Mouse (Mus musculus) kidney, adult 18-20 months (tissue): ENCODE results near the gene Dnajb12.

Experiments
- DNase-seq: peaks from one replicate; pipeline ENCODE4 v3.0.0; 2021

Gene Dnajb12

GRCm38 (mm10) chr10:59898180-59898778 is 18.9 kb downstream of the Dnajb12 start:
- no peak for DNase-seq

- no peak for DNase-seq
Measured at GRCm38 (mm10) chr10:59898935-59899334, 19.6 kb downstream of the Dnajb12 start.

DNA sequence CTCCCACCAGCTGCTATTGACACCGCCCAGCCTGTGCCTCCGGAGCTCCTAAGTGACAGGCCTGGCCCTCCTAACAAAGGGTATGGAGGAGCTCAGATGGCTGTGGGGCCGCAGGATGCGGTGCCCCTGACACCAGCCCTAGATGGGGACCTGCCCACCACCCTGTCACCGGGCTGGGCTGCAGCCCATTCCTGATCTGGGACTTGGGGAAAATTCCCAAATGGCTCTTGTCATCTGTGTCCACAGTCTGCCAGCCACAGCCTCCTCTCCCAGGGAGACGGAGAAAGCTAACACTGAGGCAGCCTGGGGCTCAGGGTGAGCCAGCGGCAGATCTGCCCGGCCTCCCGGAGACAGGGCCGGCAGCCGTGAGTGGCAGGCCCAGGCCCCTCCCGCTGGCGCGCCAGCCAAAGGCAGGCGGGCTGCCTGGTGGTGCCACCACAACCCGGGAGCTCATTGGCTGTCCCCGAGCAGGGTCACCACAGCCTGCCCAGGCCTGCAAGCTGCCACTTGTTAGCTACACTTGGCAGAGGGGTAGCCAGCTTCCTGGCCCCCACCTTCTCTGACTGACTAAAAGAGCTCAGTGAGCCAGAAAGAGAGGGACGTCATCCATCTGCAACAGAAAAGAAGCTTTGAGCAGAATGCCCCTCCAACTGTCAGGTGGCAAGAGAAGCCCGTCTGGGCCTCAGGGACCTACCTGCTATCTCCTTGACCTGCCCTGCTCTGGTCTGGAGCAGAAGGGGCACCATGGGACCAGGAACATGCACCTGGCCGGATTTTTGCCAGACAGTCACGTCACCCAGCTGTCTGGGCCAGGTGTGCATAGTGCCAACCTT is 20.2 kb downstream of the Dnajb12 start:
- DNase-seq, result peak; percentile 87

- DNase-seq, result no peak
Measured at GRCm38 (mm10) chr10:59900174-59900435, 20.7 kb downstream of the Dnajb12 start.

DNA sequence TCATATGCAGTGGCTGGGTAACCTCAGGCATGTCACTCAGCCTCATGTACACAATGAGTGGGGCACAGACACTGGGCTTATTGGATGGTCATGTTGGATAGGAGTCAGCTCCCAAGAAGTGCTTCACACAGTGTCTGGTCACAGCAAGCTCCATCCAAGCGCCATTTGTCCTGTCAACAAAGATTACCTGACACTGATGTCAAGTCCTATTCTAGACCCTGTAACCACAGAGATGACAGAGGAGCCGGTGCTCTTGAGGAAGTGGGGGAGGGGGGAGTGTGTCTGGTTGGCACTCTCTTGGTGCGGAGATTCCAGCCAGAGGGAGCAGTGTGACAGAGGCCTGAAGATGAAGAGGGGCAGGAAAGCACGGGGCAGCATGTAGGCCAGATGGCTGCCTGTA is 21.6 kb downstream of the Dnajb12 start:
- DNase-seq, result no peak

GRCm38 (mm10) chr10:59901463-59901862 is 22.1 kb downstream of the Dnajb12 start:
- no peak for DNase-seq

- DNase-seq, result no peak
Measured at GRCm38 (mm10) chr10:59901986-59902605, 22.7 kb downstream of the Dnajb12 start.

GRCm38 (mm10) chr10:59902606-59902990 is 23.2 kb downstream of the Dnajb12 start:
- no peak for DNase-seq

GRCm38 (mm10) chr10:59903170-59903569 is 23.8 kb downstream of the Dnajb12 start:
- DNase-seq, result no peak

- DNase-seq, result no peak
Measured at GRCm38 (mm10) chr10:59907080-59907609, 27.8 kb downstream of the Dnajb12 start.

DNA sequence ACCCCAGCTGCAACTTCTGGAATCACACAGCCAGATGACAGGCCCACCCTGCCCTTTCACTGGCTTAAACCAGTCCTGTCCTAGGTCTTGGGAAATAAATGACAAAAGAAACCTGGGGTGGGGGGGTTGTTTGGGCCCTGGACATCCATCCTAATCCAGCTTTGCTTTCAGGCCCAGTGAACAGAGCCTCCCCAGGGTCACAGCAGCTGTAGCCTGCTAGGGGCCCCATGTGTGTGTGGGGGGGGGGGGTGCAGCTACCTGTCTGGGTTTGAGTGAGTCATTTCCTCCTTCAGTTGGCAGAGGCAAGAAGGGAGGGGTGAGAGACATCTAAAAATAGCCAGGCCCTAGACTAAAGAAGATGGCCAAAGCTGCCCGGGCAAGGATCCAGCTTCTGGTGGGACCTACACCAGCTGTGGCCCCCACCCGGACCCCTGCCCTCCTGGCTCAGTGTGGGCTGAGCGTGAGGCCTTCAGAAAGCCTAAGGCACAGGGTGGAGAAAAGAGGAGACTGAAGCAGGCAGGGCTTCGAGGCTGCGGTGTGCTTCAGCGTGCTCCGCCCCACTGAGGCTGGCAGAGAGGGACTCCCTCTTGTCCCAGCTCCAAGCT is 28.4 kb downstream of the Dnajb12 start:
- no peak for DNase-seq

DNA sequence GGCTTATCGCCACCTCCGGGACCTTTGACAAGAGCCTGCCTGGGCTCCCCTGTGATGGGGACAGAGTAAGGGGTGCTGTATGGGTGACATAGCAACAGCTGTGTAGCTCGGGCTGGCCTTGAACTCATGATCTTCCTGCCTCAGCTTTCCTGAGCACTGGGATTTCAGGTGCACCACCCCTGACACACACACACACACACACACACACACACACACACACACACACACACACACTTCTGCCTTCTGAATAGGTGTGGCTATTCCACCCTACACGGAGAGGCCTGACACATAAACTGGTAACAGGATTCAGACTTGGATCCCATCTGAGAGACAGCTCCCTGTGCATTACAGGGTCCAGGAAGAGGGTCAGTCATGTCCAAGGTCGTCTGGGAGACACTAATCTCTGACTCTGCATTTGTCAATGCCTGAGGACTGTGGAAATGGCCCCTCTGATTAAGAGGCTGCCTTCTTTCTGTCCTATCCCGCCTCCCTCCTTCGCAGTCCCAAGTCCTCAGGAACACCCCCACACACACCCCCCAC is 29.5 kb downstream of the Dnajb12 start:
- no peak for DNase-seq

- DNase-seq, result peak; percentile 60
Measured at GRCm38 (mm10) chr10:59909357-59909847, 30.0 kb downstream of the Dnajb12 start.

DNA sequence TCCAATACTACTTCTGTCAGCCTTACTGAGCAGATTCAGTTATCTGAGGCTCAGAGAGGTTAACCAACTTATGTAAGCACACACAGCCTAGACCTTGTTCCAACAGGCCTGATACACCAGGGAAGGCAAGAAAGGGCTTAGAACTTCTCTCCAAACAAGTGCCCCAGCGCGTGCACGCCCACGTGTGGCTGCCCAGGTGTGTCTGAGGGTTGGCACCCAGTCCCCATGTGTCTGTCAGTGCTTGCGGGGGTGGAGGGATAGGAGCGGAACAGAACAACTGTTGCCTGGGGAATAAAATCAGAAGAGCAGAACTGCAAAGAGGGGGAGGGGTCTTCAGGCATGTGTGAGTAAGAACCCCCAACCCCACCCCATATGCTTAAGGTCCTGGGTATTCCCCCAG is 31.7 kb downstream of the Dnajb12 start:
- DNase-seq, result no peak

DNA sequence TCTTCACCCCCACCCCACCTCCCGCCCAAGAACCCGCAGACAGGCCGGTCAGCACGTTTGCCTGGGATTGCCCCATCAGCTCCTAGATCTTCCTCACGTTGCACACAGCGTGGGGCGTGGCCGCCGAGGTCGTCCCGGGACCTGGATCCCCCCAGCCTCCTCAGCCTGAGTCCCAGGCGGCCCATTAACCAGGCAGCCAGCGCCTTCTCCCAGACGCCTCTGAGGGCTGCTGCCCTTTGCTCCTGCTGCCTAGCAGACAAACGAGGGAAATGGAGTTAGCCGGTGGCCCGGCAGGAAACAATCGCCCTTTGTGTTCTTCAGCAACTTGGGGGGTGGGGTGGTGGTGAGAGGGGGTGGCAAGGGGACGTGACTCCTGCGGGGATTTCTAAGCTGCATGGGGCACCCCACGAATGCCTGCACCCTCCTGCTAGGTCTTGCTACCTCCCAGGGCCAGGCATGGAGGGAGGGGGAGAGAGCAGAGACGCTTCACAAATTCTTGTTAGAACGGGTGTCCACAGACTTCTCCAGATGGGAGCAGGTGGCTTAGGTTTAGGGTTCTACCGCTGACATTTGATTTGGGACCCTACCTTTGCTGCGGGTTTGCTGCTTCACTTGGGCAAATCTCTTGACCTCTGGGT is 32.3 kb downstream of the Dnajb12 start:
- peak; percentile 62 for DNase-seq

- DNase-seq, result no peak
Measured at GRCm38 (mm10) chr10:59915196-59915962, 36.0 kb downstream of the Dnajb12 start.

DNA sequence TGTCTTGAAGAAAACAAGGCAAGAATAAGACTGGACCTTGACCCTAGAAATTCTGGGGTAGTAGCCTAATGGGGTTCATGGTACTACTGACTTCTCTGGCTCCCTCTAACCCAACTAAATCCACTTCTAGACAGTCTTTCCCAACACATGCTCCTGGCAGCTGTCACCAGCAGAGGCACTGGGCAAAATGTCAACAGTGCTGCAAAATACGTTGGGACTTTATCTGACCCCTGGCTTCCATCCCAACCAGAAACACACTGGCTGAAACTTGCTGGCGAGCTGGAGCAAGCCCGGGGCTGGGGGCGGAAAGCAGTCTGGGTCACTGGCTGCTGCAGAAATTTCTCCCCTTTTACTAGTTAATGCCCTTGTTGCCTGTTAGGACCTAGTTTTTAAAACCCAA is 36.8 kb downstream of the Dnajb12 start:
- peak; percentile 77 for DNase-seq

DNA sequence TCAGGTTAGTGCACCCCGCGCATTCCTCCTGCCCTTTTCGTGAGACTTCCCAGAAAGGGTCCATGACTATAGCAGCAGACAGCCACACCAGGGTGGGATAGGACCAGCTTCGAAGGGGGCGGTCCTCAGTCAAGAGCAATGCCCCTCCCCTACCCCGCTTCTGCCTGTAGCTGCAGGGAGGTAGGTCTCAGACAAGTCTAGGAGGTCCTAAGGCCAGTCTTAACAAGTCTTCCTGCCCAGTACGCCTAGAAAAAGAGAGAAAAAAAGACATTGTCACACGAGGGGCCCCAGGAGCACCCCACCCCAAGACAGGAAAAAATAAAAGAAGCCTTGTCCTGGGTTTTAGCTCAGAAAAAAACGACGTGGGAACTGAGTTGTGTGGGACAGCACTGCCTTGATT is 37.3 kb downstream of the Dnajb12 start:
- no peak for DNase-seq

DNA sequence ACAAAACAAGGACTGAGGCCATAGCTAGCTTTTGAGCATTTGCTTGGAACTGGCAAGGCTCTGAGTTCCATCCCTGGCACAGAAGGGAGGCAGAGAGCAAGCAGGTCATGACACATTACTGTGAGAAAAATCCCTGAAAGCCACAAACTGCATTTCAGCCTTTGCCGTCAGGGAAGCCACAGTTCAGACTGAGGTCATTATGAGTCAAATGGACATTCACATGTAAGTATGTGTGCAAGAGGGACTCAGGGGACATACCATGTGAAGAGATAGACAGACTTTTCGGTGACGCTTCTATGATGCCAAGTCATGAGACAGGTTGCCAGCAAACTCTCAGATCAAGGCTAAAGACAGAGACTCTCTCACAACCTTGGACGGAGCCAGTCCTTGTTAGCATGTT is 38.8 kb downstream of the Dnajb12 start:
- no peak for DNase-seq

DNA sequence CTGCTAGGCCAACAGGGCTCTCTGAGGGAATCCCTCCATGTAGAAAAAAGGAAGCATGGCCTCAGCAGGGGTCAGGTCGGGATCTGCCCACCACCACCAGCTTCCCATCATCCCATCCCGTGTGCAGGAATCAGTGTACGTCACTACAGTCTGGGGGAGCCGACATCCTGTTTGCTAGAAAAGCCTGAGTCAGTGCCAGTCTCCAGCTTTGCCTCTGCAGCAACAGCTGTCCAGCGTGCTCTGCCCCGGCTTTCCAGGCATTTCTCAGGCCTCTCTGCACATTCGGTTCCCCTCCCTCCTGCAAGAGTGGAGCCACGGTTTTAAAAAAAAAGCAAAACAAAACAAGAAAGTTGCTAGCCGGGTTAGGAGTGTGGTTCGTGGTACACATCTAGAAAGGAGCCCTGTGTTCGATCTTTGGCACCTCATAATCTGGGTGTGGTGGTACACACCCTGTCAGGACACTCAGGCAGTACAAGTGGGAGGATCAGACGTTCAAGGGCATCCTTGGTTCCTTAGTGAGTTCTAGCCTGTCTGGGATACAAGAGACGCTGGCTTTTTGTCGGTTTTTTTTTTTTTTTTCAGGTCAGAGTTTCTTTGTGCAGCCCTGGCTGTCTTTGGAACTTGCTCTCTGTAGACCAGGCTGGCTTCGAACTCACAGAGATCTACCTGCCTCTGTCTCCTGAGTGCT is 40.3 kb downstream of the Dnajb12 start:
- DNase-seq, result no peak

DNA sequence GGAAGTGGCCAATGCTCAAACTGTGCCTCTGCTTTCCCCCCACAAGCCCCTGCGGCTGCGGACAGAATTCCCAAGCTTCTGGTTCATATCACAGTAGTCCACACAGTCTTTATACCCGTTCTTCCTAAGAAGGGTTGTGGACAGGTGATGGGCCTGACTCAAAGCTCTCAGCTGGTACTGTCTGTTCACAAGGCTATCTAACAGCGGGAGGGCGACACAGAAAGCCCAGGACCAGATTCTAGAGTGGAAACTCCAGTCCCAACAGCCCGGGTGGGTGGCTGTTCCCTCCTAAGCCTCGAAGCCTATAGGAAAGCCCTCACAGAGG is 41.1 kb downstream of the Dnajb12 start:
- no peak for DNase-seq
